Mouse (Mus musculus) left cerebral cortex, adult 8-10 months (tissue): ENCODE measurements at regions not wholly inside any gene's neighbourhood (a gene's known extent, or its start where the extent isn't known, plus 50 kb on each side); places are given as distances from the start of the nearest gene placed in this dataset.
"Not testable (repeated sequence)": the region's sequence is repeated elsewhere in the genome, so short reads cannot be mapped to it uniquely, and the experiment has no call there.

Experiments used
- DNase-seq, 2 experiments: peaks; one replicate each; pipeline ENCODE4 v3.0.0; 2022; ENCODE audit warnings: low spot score in 2 of 2

GRCm38 (mm10) chr1:136680173-136680572 lies 55.5 kb downstream of the Zfp281 start:
- no peak for DNase-seq

DNA sequence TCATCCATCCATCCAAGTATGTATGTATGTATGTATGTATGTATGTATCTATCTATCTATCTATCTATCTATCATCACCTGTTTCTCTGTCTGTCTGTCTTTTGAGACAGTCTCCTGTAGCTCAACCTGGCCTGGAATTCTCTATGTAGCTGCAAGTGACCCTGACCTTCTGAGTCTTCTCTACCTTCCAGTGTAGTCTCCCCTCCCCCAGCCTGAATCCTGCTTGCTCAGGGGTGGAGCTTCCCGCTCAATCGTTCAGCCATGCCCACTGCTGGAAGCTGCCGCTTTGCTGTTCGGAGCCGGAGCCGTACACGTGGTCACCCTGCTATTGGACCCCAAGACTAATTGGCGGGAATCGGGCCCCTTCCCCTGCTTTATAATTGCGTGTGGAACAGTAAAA lies 57.6 kb downstream of the Zfp281 start:
- DNase-seq = not testable (repeated sequence)

- DNase-seq = peak in 1 of 2 experiments; percentile 63
These were observed 58.4 kb downstream of the Zfp281 start for GRCm38 (mm10) chr1:136683061-136683531.

DNA sequence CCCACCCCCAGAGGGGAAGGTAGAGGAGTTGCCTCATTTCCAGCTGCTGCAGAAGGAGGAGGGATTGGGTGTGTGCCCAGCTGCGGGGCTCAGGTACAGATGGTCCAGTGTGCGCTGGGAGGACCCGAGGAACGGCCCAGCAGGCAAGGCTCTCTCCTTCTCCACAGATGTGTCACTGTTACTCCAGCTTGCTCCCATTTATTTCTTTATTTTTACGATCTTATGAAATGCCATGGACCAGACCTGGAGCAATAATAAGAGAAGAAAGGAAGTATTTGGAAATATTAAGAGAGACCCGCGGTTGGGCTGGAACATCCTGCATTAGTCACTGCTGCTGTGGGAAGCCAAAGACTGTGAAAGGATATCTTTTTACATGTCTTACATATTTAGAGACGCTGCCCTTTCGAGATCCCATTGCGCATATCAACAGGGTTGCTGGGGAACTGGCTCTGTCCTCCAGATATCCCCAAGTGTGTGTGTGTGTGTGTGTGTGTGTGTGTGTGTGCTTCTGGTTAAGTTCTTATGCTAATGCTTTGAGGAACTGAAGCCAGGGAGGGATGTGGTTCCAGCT lies 58.9 kb downstream of the Zfp281 start:
- DNase-seq = no peak

DNA sequence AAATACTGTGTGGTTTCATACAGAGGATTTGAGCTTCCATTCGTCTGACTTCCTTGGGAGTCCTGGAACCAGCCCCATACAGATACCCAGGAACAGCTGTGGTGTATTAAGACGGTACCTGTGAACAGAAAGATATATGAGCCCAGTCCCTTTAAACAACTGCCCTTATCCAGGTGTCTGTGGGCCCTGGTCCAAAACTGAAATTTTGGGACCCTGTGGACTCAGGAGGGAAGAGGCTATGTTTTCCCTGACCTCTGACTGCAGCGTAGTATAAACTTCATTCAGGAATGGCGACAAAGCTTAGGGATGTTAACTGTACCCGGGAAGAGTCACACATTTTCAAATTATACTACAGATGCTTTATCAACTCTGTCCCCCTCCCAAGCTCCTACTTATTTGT lies 59.8 kb downstream of the Zfp281 start:
- no peak for DNase-seq

DNA sequence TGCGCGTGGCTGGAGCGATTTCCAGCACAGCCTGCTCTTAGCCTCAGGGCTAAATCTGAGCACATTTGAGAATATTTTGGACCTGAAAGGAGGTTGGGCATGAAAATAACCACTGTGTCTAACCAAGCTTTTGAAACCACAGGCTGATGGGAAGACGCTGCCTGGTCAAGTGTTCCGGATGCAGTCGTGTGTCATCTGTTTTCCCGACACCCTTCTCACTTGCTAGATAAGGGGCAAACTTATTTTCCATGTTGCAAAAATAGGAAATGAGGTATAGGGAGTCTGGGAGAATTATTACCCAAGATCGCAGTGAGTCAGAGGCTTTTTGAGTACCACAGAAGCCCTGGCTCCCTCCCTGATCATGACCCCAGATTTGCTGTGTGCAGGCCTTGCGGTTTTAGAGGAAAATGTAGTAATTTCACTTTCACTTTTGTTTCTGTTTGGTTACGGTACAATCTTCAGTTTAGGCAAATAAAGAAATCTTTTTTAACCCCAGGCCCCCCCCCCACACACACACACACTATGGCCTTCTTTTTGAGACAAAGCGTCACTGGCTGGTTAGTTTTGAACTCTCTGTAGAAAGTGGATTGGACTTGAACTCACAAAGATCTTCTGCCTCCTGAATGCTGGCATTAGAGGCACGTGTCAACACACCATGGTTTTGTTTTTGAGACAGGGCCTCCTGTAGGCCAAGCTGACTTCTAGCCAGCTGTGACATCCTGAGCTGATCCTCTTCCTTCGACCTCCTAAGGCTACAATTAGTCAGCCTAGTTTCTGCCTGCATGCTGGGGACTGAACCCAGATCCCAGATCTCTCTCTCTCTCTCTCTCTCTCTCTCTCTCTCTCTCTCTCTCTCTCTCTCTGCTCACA lies 60.7 kb downstream of the Zfp281 start:
- DNase-seq = no peak

DNA sequence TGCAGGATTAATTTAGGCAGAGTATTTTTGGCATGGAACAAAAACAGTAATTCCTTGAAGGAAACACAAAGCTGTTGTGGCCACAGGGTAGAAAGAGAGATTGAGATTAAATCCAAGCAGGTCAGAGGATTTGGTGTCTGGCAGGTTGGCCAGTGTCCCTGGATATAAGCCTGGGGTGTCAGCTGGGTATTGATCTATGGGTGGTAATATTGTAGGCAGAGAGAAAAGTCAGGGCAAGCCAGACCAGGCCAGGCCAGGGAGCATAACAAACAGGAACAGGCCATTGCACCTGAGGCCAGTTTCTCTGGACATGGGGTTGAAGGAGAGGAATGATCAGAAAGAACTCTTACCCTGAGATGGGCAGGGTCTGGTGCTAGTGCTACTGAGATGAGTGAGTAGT lies 61.8 kb downstream of the Zfp281 start:
- DNase-seq = no peak

DNA sequence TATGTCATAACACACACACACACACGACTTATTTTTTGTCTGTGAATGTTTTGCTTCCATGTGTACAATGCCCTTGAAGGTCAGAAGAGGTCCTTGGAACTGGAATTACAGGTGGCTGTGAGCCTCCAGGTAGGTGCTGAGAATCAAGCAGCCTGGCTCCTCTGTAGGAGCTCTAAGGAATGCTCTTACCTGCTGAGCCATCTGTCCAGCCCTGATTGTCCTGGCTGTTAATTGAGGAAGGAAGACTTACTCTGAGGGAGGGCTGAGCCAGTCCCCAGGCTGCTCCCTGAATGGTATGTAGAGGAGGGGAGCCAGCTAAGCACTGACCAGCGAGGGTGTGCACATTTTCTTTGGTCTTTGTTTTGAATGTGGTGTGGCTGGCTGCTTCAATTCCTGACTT lies 65.4 kb downstream of the Zfp281 start:
- DNase-seq = no peak

- DNase-seq = no peak
These were observed 68.7 kb downstream of the Zfp281 start for GRCm38 (mm10) chr1:136693421-136693820.

GRCm38 (mm10) chr1:136694983-136695382 lies 70.3 kb downstream of the Zfp281 start:
- DNase-seq = no peak

DNA sequence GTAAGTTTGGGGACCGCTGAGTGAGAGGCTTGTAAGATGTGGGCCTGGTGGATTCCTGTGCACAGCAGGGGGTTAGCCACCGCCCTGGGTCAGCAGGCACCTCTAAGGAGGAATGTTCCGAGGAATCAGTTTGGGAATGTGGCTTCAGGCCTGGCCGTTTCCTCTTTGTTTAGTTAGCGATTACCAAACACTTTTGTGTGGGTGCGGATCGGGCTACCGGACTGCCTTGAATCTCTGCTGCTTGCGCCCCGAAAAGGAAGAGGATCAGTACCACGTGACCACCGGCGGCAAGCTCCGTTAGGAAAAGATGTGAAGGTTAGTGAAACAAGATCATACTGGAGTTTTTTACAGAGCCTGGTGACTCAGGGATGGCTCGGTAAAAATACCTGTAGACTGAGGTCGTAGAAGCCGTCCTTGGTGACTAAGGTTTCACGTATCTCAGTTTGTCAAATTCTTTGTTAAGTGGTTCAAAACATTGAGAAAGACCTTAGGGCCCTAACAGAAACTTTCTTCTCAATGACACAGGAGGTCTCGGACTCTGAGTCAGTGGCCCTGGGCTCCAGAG lies 71.5 kb downstream of the Zfp281 start:
- no peak for DNase-seq

GRCm38 (mm10) chr1:136698454-136699152 lies 73.9 kb downstream of the Zfp281 start:
- DNase-seq = no peak

DNA sequence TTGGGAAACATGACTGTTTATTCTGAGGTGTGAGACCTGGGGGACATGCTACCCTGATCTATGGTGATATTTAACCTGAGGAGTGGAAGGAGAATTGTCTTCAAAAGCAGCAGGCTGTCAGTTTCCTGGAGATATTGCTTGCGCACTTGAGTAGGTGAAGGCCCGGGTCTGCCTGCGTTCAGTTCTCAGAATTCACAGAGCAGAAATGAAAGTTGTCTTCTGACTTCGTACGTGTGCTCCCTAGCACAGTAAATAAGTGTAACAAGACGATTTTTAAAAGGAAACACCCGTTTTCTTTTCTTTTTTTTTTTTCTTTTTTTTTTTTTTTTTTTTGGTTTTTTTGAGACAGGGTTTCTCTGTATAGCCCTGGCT lies 74.4 kb downstream of the Zfp281 start:
- DNase-seq = no peak

GRCm38 (mm10) chr1:136699571-136699970 lies 74.9 kb downstream of the Zfp281 start:
- no peak for DNase-seq

- DNase-seq = no peak
These were observed 79.4 kb downstream of the Zfp281 start for GRCm38 (mm10) chr1:136704139-136704538.

DNA sequence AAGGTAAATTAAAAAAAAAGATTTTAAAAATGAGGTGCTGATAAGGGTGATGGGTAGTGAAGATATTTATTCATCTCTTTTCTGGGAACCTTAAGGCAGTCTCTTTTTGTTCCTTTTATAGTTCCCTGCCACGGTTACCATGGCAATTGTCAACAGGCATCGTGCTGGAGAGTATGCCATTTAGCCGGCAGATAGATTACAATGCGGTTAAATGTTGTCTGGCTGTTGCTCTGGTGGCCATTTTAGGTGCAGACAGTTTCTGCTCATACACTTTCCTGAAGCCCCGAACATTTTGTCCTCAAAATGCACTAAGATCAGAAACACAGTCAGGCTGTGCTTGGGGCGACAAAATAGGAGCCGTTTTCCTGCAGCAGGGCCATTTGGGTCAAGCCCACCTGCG lies 81.8 kb downstream of the Zfp281 start:
- no peak for DNase-seq

- DNase-seq = peak in 1 of 2 experiments; percentile 36
These were observed 82.7 kb downstream of the Zfp281 start for GRCm38 (mm10) chr1:136707394-136707793.

DNA sequence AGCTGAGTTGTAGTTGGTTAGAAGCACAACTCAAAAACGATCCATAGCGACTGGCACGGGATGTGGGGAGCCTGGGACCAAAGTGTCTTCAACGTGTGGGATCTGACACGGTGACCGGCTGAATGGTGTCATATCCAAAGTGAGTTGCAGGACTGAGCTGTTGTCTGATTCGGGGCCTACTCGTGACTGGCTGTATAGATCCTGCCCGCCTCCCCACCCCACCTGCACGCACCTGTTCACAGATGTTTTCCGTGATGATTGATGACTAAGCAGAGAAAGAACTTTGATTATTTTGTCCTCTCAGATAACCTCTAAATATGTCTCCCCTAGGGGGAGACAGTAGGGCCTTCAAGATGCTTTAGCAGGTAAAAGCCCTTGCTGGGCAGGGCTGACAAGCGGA lies 83.2 kb downstream of the Zfp281 start:
- no peak for DNase-seq

DNA sequence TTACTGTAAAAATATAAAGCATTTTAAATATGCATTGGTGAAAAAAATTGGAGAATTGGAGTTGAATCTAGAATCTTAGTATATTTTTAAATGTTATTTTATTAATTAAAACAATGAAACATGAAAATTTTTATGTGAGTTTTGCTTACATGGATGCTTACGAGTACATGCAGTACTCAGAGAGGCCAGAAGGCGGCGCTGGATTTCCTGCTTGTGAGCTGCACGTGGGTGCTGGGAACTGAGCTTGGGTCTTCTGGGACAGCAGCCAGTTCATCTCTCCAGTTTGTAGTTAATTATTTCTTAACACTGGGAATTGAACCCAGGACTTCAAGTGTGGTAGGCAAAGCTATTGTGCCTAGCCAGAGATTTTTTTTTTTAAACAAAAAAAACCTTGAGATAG lies 85.5 kb downstream of the Zfp281 start:
- no peak for DNase-seq

DNA sequence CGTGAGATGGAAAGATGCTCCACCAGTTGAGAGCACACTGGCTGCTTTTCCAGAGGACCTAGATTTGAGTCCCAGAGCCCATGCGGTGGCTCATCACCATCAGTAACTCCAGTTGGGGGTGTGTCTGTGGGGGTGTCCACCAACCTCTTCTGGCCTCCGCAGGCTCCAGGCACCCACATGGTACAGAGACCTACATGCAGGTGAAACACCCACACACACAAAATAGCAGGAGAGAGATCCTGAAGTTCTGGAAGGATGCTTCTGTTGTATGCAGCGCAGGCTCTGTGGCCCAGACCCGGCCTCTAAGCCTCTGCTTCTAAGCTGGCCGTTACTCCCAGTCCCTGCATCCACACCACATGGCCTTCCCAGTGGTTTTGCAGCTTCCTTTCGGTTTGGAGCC lies 86.5 kb downstream of the Zfp281 start:
- no peak for DNase-seq

GRCm38 (mm10) chr1:136714077-136714476 lies 89.4 kb downstream of the Zfp281 start:
- peak in 1 of 2 experiments; percentile 74 for DNase-seq

DNA sequence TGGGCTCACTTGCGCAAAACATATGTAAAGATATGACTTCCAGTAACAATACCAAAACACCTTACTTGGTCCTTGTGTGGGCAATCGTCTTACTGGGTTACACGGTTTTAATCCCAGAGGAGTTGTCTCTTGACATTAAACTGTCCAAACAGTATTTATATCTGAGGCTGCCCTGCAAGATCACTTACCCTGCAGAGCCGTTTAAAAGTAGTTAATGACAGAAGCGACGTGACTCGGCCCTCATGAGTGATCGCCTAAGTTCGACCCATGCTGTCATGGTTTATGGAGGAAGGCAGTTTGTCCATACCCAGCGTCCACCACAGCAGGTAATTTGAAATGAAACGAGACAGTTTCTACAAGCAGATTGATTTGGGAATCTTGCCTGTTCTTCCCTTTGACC lies 90.3 kb downstream of the Zfp281 start:
- DNase-seq = no peak
